Mouse (Mus musculus) mesoderm, embryonic 11.5 days (tissue): Measurements from ENCODE around the gene Nudt8.

Source experiments
- DNase-seq: peaks from one replicate; pipeline ENCODE4 v3.0.0-alpha.2; 2012; ENCODE audit warnings: low read depth, low spot score

The Nudt8 gene

DNA sequence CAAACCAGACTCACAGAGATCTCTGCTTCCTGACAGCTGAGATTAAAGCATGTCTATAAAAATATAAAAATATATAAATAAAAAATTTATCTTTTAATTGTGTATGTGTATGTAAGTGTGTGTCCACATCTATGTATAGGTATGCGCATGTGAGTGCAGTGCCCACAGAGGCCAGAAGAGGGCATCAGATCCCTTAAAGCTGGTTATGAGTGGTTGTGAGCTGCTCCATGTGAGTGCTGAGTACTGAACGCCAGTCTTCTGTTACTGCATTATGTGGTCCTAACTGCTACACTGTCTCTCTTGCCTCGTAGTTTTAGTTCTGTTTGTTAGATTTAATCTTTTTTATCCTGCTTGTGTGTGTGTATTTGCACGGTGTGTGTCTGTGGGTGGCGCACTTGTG is 50.6 kb downstream of the Nudt8 start:
- no peak for DNase-seq
